Mouse (Mus musculus): ENCODE data around the gene Rfx7. TPM values are rescaled to one million over a fixed set of nuclear protein-coding genes. Genes with fewer than 3 reads are reported as not detected.
"Not testable (repeated sequence)": the region's sequence is repeated elsewhere in the genome, so short reads cannot be mapped to it uniquely, and the experiment has no call there.

Rfx7 gene
- polyA plus RNA-seq, 1 experiment from 2014 or later = 24.4 TPM

GRCm38 (mm10) chr9:72563277-72563676, 31.2 kb downstream of the Rfx7 start:
- ATAC-seq (ENCODE audit: low FRiP score) = no peak
- WGBS = 94% methylated on average over 3 of the region's 3 CpGs
- no peaks in the 10 kb centered on the region for H3K4me1 ChIP-seq

GRCm38 (mm10) chr9:72567116-72567515, 35.1 kb downstream of the Rfx7 start:
- Histone ChIP-seq H3K9me3 (no peaks in the 10 kb centered on the region), H3K27ac (no peak overlapping the region), H3K4me1 (no peaks in the 10 kb centered on the region), H3K27me3 (no peaks in the 10 kb centered on the region), H3K9ac (no peak overlapping the region), H3K36me3 (replicated peaks) (peaks cover 3% of the 10 kb centered on the region; the same call in 1 of the 2 replicates), H3K4me2 (no peak overlapping the region), H3K4me3 (replicated peaks) (no peak overlapping the region)
- 59% methylated on average over 2 of the region's 2 CpGs for WGBS
- ATAC-seq (ENCODE audit: low FRiP score) = no peak

More at GRCm38 (mm10) chr9:72563277-72563676, 31.2 kb downstream of the Rfx7 start:
- no peak overlapping the region for H3K27ac ChIP-seq
- H3K36me3 ChIP-seq (replicated peaks) = peaks cover 3% of the 10 kb centered on the region; the same call in 1 of the 2 replicates
- H3K9ac ChIP-seq = no peak overlapping the region
- H3K4me2 ChIP-seq = no peak overlapping the region
- no peaks in the 10 kb centered on the region for H3K9me3 ChIP-seq
- H3K4me3 ChIP-seq (replicated peaks) = no peak overlapping the region
- H3K27me3 ChIP-seq = no peaks in the 10 kb centered on the region

- H3K36me3 ChIP-seq (replicated peaks) = no peaks in the 10 kb centered on the region
- H3K27ac ChIP-seq = no peak overlapping the region
- WGBS = 41% methylated on average over 3 of the region's 3 CpGs
- no peaks in the 10 kb centered on the region for H3K4me1 ChIP-seq
- no peak overlapping the region for H3K9ac ChIP-seq
- no peak for ATAC-seq (ENCODE audit: low FRiP score)
- H3K27me3 ChIP-seq = no peaks in the 10 kb centered on the region
- no peaks in the 10 kb centered on the region for H3K9me3 ChIP-seq
- no peak overlapping the region for H3K4me2 ChIP-seq
- no peak overlapping the region for H3K4me3 ChIP-seq (replicated peaks)
These were observed 48.2 kb downstream of the Rfx7 start for GRCm38 (mm10) chr9:72580216-72580615.

- no peak for ATAC-seq (ENCODE audit: low FRiP score)
- Histone ChIP-seq H3K4me3 (replicated peaks) (no peak overlapping the region), H3K4me1 (no peaks in the 10 kb centered on the region), H3K4me2 (no peak overlapping the region), H3K9me3 (no peaks in the 10 kb centered on the region), H3K27ac (no peak overlapping the region), H3K27me3 (no peaks in the 10 kb centered on the region), H3K36me3 (replicated peaks) (0 out of 2 replicates have a peak, but pooled peaks cover 3% of the 10 kb centered on the region), H3K9ac (no peak overlapping the region)
- 93% methylated on average over 1 of the region's 1 CpGs for WGBS
These were observed 58.8 kb downstream of the Rfx7 start for GRCm38 (mm10) chr9:72590861-72591260.

GRCm38 (mm10) chr9:72592016-72592415, 60.0 kb downstream of the Rfx7 start:
- no peak for ATAC-seq (ENCODE audit: low FRiP score)
- Histone ChIP-seq H3K4me1 (no peaks in the 10 kb centered on the region), H3K27ac (no peak overlapping the region), H3K36me3 (replicated peaks) (0 out of 2 replicates have a peak, but pooled peaks cover 3% of the 10 kb centered on the region), H3K27me3 (no peaks in the 10 kb centered on the region), H3K4me3 (replicated peaks) (no peak overlapping the region), H3K9ac (no peak overlapping the region), H3K9me3 (no peaks in the 10 kb centered on the region), H3K4me2 (no peak overlapping the region)

GRCm38 (mm10) chr9:72594656-72595055, 62.6 kb downstream of the Rfx7 start:
- not testable (repeated sequence) for H3K27me3 ChIP-seq; ATAC-seq (ENCODE audit: low FRiP score); H3K4me3 ChIP-seq (replicated peaks); H3K36me3 ChIP-seq (replicated peaks); H3K27ac ChIP-seq; H3K9me3 ChIP-seq; H3K4me1 ChIP-seq; H3K9ac ChIP-seq; H3K4me2 ChIP-seq
- 81% methylated on average over 4 of the region's 4 CpGs for WGBS

- H3K36me3 ChIP-seq (replicated peaks) = peaks cover 5% of the 10 kb centered on the region; the same call in 1 of the 2 replicates
- no peaks in the 10 kb centered on the region for H3K27me3 ChIP-seq
- H3K4me1 ChIP-seq = no peaks in the 10 kb centered on the region
- no peaks in the 10 kb centered on the region for H3K9me3 ChIP-seq
- ATAC-seq (ENCODE audit: low FRiP score) = no peak
- H3K4me2 ChIP-seq = no peak overlapping the region
- H3K27ac ChIP-seq = no peak overlapping the region
- WGBS = 94% methylated on average over 3 of the region's 3 CpGs
- H3K9ac ChIP-seq = no peak overlapping the region
- no peak overlapping the region for H3K4me3 ChIP-seq (replicated peaks)
These were observed 68.1 kb downstream of the Rfx7 start for GRCm38 (mm10) chr9:72600142-72600541.

GRCm38 (mm10) chr9:72609771-72610170, 77.7 kb downstream of the Rfx7 start:
- no peak overlapping the region for H3K4me2 ChIP-seq

GRCm38 (mm10) chr9:72613884-72614283, 81.8 kb downstream of the Rfx7 start:
- Histone ChIP-seq H3K4me1 (no peaks in the 10 kb centered on the region), H3K9me3 (no peaks in the 10 kb centered on the region), H3K27me3 (no peaks in the 10 kb centered on the region), H3K27ac (no peak overlapping the region), H3K9ac (no peak overlapping the region), H3K36me3 (replicated peaks) (peaks cover 42% of the 10 kb centered on the region), H3K4me2 (no peak overlapping the region), H3K4me3 (replicated peaks) (no peak overlapping the region)
- ATAC-seq (ENCODE audit: low FRiP score) = no peak
- WGBS = 89% methylated on average over 2 of the region's 2 CpGs

More at GRCm38 (mm10) chr9:72609771-72610170, 77.7 kb downstream of the Rfx7 start:
- no peak overlapping the region for H3K27ac ChIP-seq
- peaks cover 24% of the 10 kb centered on the region for H3K36me3 ChIP-seq (replicated peaks)
- no peak overlapping the region for H3K9ac ChIP-seq
- H3K4me1 ChIP-seq = no peaks in the 10 kb centered on the region
- H3K4me3 ChIP-seq (replicated peaks) = no peak overlapping the region
- H3K9me3 ChIP-seq = no peaks in the 10 kb centered on the region
- ATAC-seq (ENCODE audit: low FRiP score) = no peak
- no peaks in the 10 kb centered on the region for H3K27me3 ChIP-seq

GRCm38 (mm10) chr9:72614786-72615480, 82.9 kb downstream of the Rfx7 start:
- Histone ChIP-seq H3K27me3 (no peaks in the 10 kb centered on the region), H3K9me3 (no peaks in the 10 kb centered on the region), H3K4me1 (no peaks in the 10 kb centered on the region), H3K4me2 (no peak overlapping the region), H3K36me3 (replicated peaks) (peaks cover 44% of the 10 kb centered on the region), H3K9ac (no peak overlapping the region), H3K27ac (peak overlapping the region; percentile 53; the same call in 1 of the 2 replicates), H3K4me3 (replicated peaks) (no peak overlapping the region)
- ATAC-seq (ENCODE audit: low FRiP score) = no peak
- 74% methylated on average over 6 of the region's 6 CpGs for WGBS

- H3K9me3 ChIP-seq = no peaks in the 10 kb centered on the region
- H3K4me2 ChIP-seq = no peak overlapping the region
- H3K27me3 ChIP-seq = no peaks in the 10 kb centered on the region
- peaks cover 40% of the 10 kb centered on the region for H3K36me3 ChIP-seq (replicated peaks)
- WGBS = 84% methylated on average over 3 of the region's 3 CpGs
- ATAC-seq (ENCODE audit: low FRiP score) = no peak
- no peak overlapping the region for H3K9ac ChIP-seq
- H3K27ac ChIP-seq = no peak overlapping the region
- H3K4me3 ChIP-seq (replicated peaks) = no peak overlapping the region
- no peaks in the 10 kb centered on the region for H3K4me1 ChIP-seq
These were observed 86.0 kb downstream of the Rfx7 start for GRCm38 (mm10) chr9:72618037-72618436.

GRCm38 (mm10) chr9:72623605-72624004, 91.6 kb downstream of the Rfx7 start:
- Histone ChIP-seq H3K27ac (no peak overlapping the region), H3K4me2 (no peak overlapping the region), H3K9me3 (no peaks in the 10 kb centered on the region), H3K4me3 (replicated peaks) (no peak overlapping the region), H3K4me1 (peaks cover 17% of the 10 kb centered on the region), H3K36me3 (replicated peaks) (peaks cover 17% of the 10 kb centered on the region), H3K27me3 (no peaks in the 10 kb centered on the region), H3K9ac (no peak overlapping the region)
- WGBS = 96% methylated on average over 1 of the region's 1 CpGs
- no peak for ATAC-seq (ENCODE audit: low FRiP score)

- Histone ChIP-seq H3K36me3 (replicated peaks) (peaks cover 3% of the 10 kb centered on the region; the same call in 1 of the 2 replicates), H3K4me3 (replicated peaks) (no peak overlapping the region), H3K9ac (no peak overlapping the region), H3K27ac (no peak overlapping the region), H3K9me3 (no peaks in the 10 kb centered on the region), H3K4me2 (no peak overlapping the region), H3K4me1 (peaks cover 20% of the 10 kb centered on the region), H3K27me3 (no peaks in the 10 kb centered on the region)
- 63% methylated on average over 1 of the region's 1 CpGs for WGBS
- no peak for ATAC-seq (ENCODE audit: low FRiP score)
These were observed 95.6 kb downstream of the Rfx7 start for GRCm38 (mm10) chr9:72627598-72627997.

Data from forebrain, embryonic 12.5 days (tissue).